ENCODE assay signal across 8 mouse cellular contexts in the genomic region with DNA sequence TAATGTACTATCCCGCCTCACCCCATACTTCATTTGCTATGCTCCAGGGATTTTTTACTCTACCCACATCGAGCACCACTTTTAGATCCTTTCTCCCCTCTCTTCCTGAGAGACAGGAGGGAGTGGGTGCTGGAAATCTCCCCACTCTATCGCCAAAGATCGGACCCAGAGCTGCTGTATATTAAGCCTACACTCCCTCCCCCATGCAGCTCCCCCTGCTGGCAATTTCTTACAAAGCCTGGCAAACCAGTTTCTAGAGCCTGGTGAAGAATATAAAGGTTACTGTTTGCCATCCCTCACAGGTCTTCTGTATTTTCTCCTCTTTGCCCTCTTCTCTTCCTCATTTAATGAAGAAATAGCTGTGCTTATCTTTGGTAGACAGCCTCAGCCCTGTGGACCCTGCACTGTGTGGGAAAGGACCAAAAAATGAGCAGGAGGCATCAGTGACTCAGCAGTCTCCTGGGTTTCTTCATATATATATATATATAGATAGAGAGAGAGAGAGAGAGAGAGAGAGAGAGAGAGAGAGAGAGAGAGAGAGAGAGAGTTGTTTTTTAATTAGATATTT. TPM values are rescaled to one million over a fixed set of nuclear protein-coding genes. Genes with fewer than 3 reads are reported as not detected.
DNase-seq lines count a peak whose midpoint lies in the region; ATAC-seq and TF ChIP-seq lines count a peak whose summit lies in the region.

No protein-coding gene starts in this region.

- ATAC-seq in common myeloid progenitor, adult 5-6 weeks (replicated peaks; ENCODE audit: low read depth, poor library complexity, severe bottlenecking), result peak; percentile 50
- no peak for ATAC-seq in lung, postnatal 0 days
- ATAC-seq in forebrain, embryonic 12.5 days (ENCODE audit: low FRiP score), result no peak

- H3K4me3 ChIP-seq in lung, postnatal 0 days (ENCODE audit: low read depth, low read length), result no peak overlapping the region
- no peak overlapping the region for H3K4me3 ChIP-seq in forebrain, embryonic 12.5 days (replicated peaks)

- H3K27ac ChIP-seq in lung, postnatal 0 days (ENCODE audit: low read length), result no peak overlapping the region
- no peak overlapping the region for H3K27ac ChIP-seq in forebrain, embryonic 12.5 days

- peak; percentile 13 for DNase-seq in gastrocnemius, postnatal 14 days
- no peak for DNase-seq in gastrocnemius, postnatal 4 days (ENCODE audit: low spot score in 2 of 2)
- peak; percentile 38 for DNase-seq in ovary, postnatal 36 days (ENCODE audit: low spot score)
- DNase-seq in ovary, postnatal 10 days (ENCODE audit: low spot score), result no peak
- DNase-seq in lung, postnatal 0 days (ENCODE audit: low spot score), result no peak
- DNase-seq in yolk sac, embryonic 10.5 days (ENCODE audit: low spot score), result no peak

- H3K4me1 ChIP-seq in lung, postnatal 0 days (ENCODE audit: insufficient read depth, low read depth, low read length), result no peaks in the 10 kb centered on the region
- H3K4me1 ChIP-seq in forebrain, embryonic 12.5 days, result no peaks in the 10 kb centered on the region

- intact Hi-C loops in gastrocnemius, postnatal 14 days (cut with DNase I; ENCODE audit: low total_unique reads), result no loop called here

- no peak overlapping the region for H3K4me2 ChIP-seq in lung, postnatal 0 days (replicated peaks; ENCODE audit: low read depth, low read length)
- H3K4me2 ChIP-seq in forebrain, embryonic 12.5 days, result no peak overlapping the region

- peak; percentile 65 for TF ChIP-seq CTCF in lung, postnatal 0 days (IDR thresholded peaks at IDR 0.05)

- H3K36me3 ChIP-seq in lung, postnatal 0 days (ENCODE audit: insufficient read depth, low read length), result no peaks in the 10 kb centered on the region
- no peaks in the 10 kb centered on the region for H3K36me3 ChIP-seq in forebrain, embryonic 12.5 days (replicated peaks)

- WGBS in lung, postnatal 0 days, result 37% methylated on average over 4 of the region's 4 CpGs
- WGBS in forebrain, embryonic 12.5 days, result 47% methylated on average over 4 of the region's 4 CpGs

- no peak overlapping the region for H3K9ac ChIP-seq in lung, postnatal 0 days (replicated peaks; ENCODE audit: low read depth)
- H3K9ac ChIP-seq in forebrain, embryonic 12.5 days, result no peak overlapping the region

- TF ChIP-seq EP300 in lung, postnatal 0 days (IDR thresholded peaks at IDR 0.05), result no peak

- no peaks in the 10 kb centered on the region for H3K9me3 ChIP-seq in lung, postnatal 0 days (ENCODE audit: low read length)
- H3K9me3 ChIP-seq in forebrain, embryonic 12.5 days, result no peaks in the 10 kb centered on the region

- no peaks in the 10 kb centered on the region for H3K27me3 ChIP-seq in lung, postnatal 0 days (replicated peaks; ENCODE audit: insufficient read depth, low read length)
- H3K27me3 ChIP-seq in forebrain, embryonic 12.5 days, result no peaks in the 10 kb centered on the region

RNA-seq across cellular contexts. Expression of gene Nqo2, which starts 22.2 kb away (rescaled TPM):
- total RNA-seq in gastrocnemius, postnatal 14 days (2021), result 10 to 100 TPM; 16.2 to 16.8 TPM
- 10 to 100 TPM; 13.7 to 16.0 TPM for total RNA-seq in gastrocnemius, postnatal 4 days (2021)
- total RNA-seq in common myeloid progenitor, adult 5-6 weeks (2017), result 25.9 and 29.3 TPM in 2 replicates
- polyA plus RNA-seq in lung, postnatal 0 days (2015; fragmentation: Nextera tagmentation; extraction: Ambion mirVana), result 18.4 and 21.0 TPM in 2 replicates
- polyA plus RNA-seq in forebrain, embryonic 12.5 days (2016; fragmentation: Nextera tagmentation; extraction: Ambion mirVana), result 9.4 and 10.5 TPM in 2 replicates

RNA-seq across cellular contexts. Expression of gene Serpinb6c, which starts 36.8 kb away (rescaled TPM):
- under 1 TPM; 0.21 to 0.22 TPM for total RNA-seq in gastrocnemius, postnatal 14 days (2021)
- total RNA-seq in gastrocnemius, postnatal 4 days (2021), result under 1 TPM; 0.26 to 0.42 TPM
- not detected in 2 replicates for total RNA-seq in common myeloid progenitor, adult 5-6 weeks (2017)
- polyA plus RNA-seq in lung, postnatal 0 days (2015; fragmentation: Nextera tagmentation; extraction: Ambion mirVana), result not detected in 2 replicates
- polyA plus RNA-seq in forebrain, embryonic 12.5 days (2016; fragmentation: Nextera tagmentation; extraction: Ambion mirVana), result 0.19 TPM in 2 replicates

RNA-seq across cellular contexts. Expression of gene Ripk1, which starts 59.9 kb away (rescaled TPM):
- 1 to 10 TPM; 6.6 to 7.2 TPM for total RNA-seq in gastrocnemius, postnatal 14 days (2021)
- total RNA-seq in gastrocnemius, postnatal 4 days (2021), result 10 to 100 TPM; 15.0 to 17.2 TPM
- total RNA-seq in common myeloid progenitor, adult 5-6 weeks (2017), result 43.0 and 47.0 TPM in 2 replicates
- 17.7 and 21.2 TPM in 2 replicates for polyA plus RNA-seq in lung, postnatal 0 days (2015; fragmentation: Nextera tagmentation; extraction: Ambion mirVana)
- 7.6 and 9.0 TPM in 2 replicates for polyA plus RNA-seq in forebrain, embryonic 12.5 days (2016; fragmentation: Nextera tagmentation; extraction: Ambion mirVana)

Comparison
In these comparisons a context has a peak if more than half of its experiments do, and no peak if none do; other contexts are left out.
1. DNase-seq: peak in gastrocnemius, postnatal 14 days (single experiment) and ovary, postnatal 36 days (single experiment); none in gastrocnemius, postnatal 4 days (0 of 2), ovary, postnatal 10 days (single experiment), lung, postnatal 0 days (single experiment) and yolk sac, embryonic 10.5 days (single experiment).